Mouse (Mus musculus) MEL (cell line): Measurements from ENCODE around the gene Dusp8. TPM values are rescaled to one million over a fixed set of nuclear protein-coding genes. Genes with fewer than 3 reads are reported as not detected.

Experiments used
- DNase-seq: peaks from one replicate; pipeline ENCODE4 v3.0.0; 2011; ENCODE audit warnings: low read depth, low spot score
- H3K27ac ChIP-seq: 2 replicates; pipeline ENCODE4 v1.5.1; 2012; ENCODE audit warnings: low read depth, mild to moderate bottlenecking, control low read depth, low read length, moderate library complexity; ENCODE audit not compliant: control insufficient read depth
- H3K27me3 ChIP-seq, 2 experiments: fragments of 150-350 bp in 1 of 2; sonication (generic) in 1 of 2; 2 replicates each; pipeline ENCODE4 v1.6.1; 2012; ENCODE audit warnings: low read length in 2 of 2, mild to moderate bottlenecking in 2 of 2, improper control_type of control experiment in 1 of 2, moderate library complexity in 1 of 2; ENCODE audit not compliant: insufficient read depth in 2 of 2, control insufficient read depth in 1 of 2
- H3K36me3 ChIP-seq, 2 experiments: 2 replicates each; pipeline ENCODE4 v1.6.1; 2012 to 2014; ENCODE audit warnings: low read length in 2 of 2, improper control_type of control experiment in 1 of 2, inconsistent platforms in 1 of 2, mild to moderate bottlenecking in 1 of 2; ENCODE audit not compliant: insufficient read depth in 2 of 2, control insufficient read depth in 1 of 2
- H3K4me1 ChIP-seq, 2 experiments: fragments of 150-350 bp in 1 of 2; sonication (generic) in 1 of 2; 2 replicates each; pipeline ENCODE4 v1.6.1; 2012; ENCODE audit warnings: low read length in 2 of 2, improper control_type of control experiment in 1 of 2, mild to moderate bottlenecking in 1 of 2; ENCODE audit not compliant: insufficient read depth in 2 of 2, control insufficient read depth in 1 of 2
- H3K4me3 ChIP-seq, 2 experiments: fragments of 150-350 bp in 1 of 2; sonication (generic) in 1 of 2; 2 replicates each; pipeline ENCODE4 v1.5.1; 2012; ENCODE audit warnings: low read depth in 2 of 2, low read length in 2 of 2, mild to moderate bottlenecking in 2 of 2, moderate library complexity in 2 of 2, control low read depth in 1 of 2, improper control_type of control experiment in 1 of 2; ENCODE audit not compliant: control insufficient read depth in 1 of 2, insufficient read depth in 1 of 2
- H3K79me2 ChIP-seq: 2 replicates; pipeline ENCODE4 v1.6.1; 2012; ENCODE audit warnings: mild to moderate bottlenecking, low read length, moderate library complexity; ENCODE audit not compliant: control insufficient read depth, poor library complexity, insufficient read depth
- H3K9ac ChIP-seq: 2 replicates; pipeline ENCODE4 v1.6.1; 2012; ENCODE audit warnings: low read depth, mild to moderate bottlenecking, control low read depth, low read length, moderate library complexity; ENCODE audit not compliant: control insufficient read depth, poor library complexity, severe bottlenecking
- H3K9me3 ChIP-seq: fragments of 150-350 bp; sonication (generic); replicated peaks from 2 replicates; pipeline ENCODE4 v1.6.1; 2012; ENCODE audit warnings: mild to moderate bottlenecking, low read length, improper control_type of control experiment, moderate library complexity; ENCODE audit not compliant: insufficient read depth
- BHLHE40 ChIP-seq: IDR thresholded peaks from 2 replicates; pipeline ENCODE4 v1.6.1; 2012; ENCODE audit warnings: low read depth, mild to moderate bottlenecking, inconsistent platforms, low read length, improper control_type of control experiment, borderline replicate concordance
- CHD1 ChIP-seq: IDR thresholded peaks from 2 replicates; pipeline ENCODE4 v1.6.1; 2012; ENCODE audit warnings: low read depth, mild to moderate bottlenecking, inconsistent platforms, low read length, improper control_type of control experiment
- CHD2 ChIP-seq: IDR thresholded peaks from 2 replicates; pipeline ENCODE4 v1.6.1; 2011; ENCODE audit warnings: low read length, improper control_type of control experiment
- CTCF ChIP-seq, 3 experiments: IDR thresholded peaks in 2 of 3; conservative IDR thresholded peaks in 1 of 3; 2 replicates each; pipeline ENCODE4 v1.5.1; 2011 to 2012; ENCODE audit warnings: low read length in 3 of 3, low read depth in 2 of 3, mild to moderate bottlenecking in 2 of 3, improper control_type of control experiment in 1 of 3, inconsistent platforms in 1 of 3, mixed read lengths in 1 of 3, moderate library complexity in 1 of 3; ENCODE audit not compliant: control insufficient read depth in 1 of 3, insufficient read depth in 1 of 3, poor library complexity in 1 of 3, severe bottlenecking in 1 of 3
- ELF1 ChIP-seq: IDR thresholded peaks from 2 replicates; pipeline ENCODE4 v1.6.1; 2014; ENCODE audit warnings: low read depth, mild to moderate bottlenecking, inconsistent platforms, low read length, improper control_type of control experiment, moderate library complexity
- EP300 ChIP-seq, 2 experiments: IDR thresholded peaks; 2 replicates each; pipeline ENCODE4 v1.6.1; 2011; ENCODE audit warnings: improper control_type of control experiment in 2 of 2, low read length in 2 of 2, low read depth in 1 of 2, mild to moderate bottlenecking in 1 of 2
- ETS1 ChIP-seq: IDR thresholded peaks from 2 replicates; pipeline ENCODE4 v1.6.1; 2012; ENCODE audit warnings: low read depth, mild to moderate bottlenecking, inconsistent platforms, low read length, improper control_type of control experiment, moderate library complexity
- GABPA ChIP-seq: IDR thresholded peaks from 2 replicates; pipeline ENCODE4 v1.6.1; 2012; ENCODE audit warnings: low read depth, mild to moderate bottlenecking, inconsistent platforms, low read length, improper control_type of control experiment, moderate library complexity
- JUND ChIP-seq: IDR thresholded peaks from 2 replicates; pipeline ENCODE4 v1.6.1; 2011; ENCODE audit warnings: low read depth, mild to moderate bottlenecking, improper control_type of control experiment, low read length
- KAT2A ChIP-seq: conservative IDR thresholded peaks from 2 replicates; pipeline ENCODE4 v1.6.1; 2012; ENCODE audit warnings: low read depth, low read length, improper control_type of control experiment, inconsistent platforms
- MAX ChIP-seq: IDR thresholded peaks from 2 replicates; pipeline ENCODE4 v1.6.1; 2011; ENCODE audit warnings: low read length, improper control_type of control experiment
- MAZ ChIP-seq: IDR thresholded peaks from 2 replicates; pipeline ENCODE4 v1.6.1; 2012; ENCODE audit warnings: low read depth, mild to moderate bottlenecking, inconsistent platforms, low read length, improper control_type of control experiment
- MYC ChIP-seq: IDR thresholded peaks from 2 replicates; pipeline ENCODE4 v1.6.1; 2011; ENCODE audit warnings: low read depth, mild to moderate bottlenecking, low read length, improper control_type of control experiment, moderate library complexity
- NELFE ChIP-seq: IDR thresholded peaks from 2 replicates; pipeline ENCODE4 v1.6.1; 2011; ENCODE audit warnings: low read depth, low read length, improper control_type of control experiment
- NRF1 ChIP-seq: IDR thresholded peaks from 2 replicates; pipeline ENCODE4 v1.6.1; 2014; ENCODE audit warnings: low read depth, mild to moderate bottlenecking, inconsistent platforms, low read length, improper control_type of control experiment, moderate library complexity; ENCODE audit not compliant: poor library complexity, insufficient read depth, severe bottlenecking
- POLR2A ChIP-seq, 2 experiments: IDR thresholded peaks; 2 replicates each; pipeline ENCODE4 v1.6.1; 2011 to 2012; ENCODE audit warnings: low read length in 2 of 2, mild to moderate bottlenecking in 2 of 2, control low read depth in 1 of 2, improper control_type of control experiment in 1 of 2, low read depth in 1 of 2, moderate library complexity in 1 of 2; ENCODE audit not compliant: control insufficient read depth in 1 of 2, insufficient read depth in 1 of 2, poor library complexity in 1 of 2
- POLR2AphosphoS2 ChIP-seq: IDR thresholded peaks from 2 replicates; pipeline ENCODE4 v1.6.1; 2011; ENCODE audit warnings: low read length, improper control_type of control experiment
- POLR2AphosphoS5 ChIP-seq: IDR thresholded peaks from 2 replicates; pipeline ENCODE4 v1.6.1; 2012; ENCODE audit warnings: low read depth, borderline replicate concordance, mild to moderate bottlenecking, inconsistent platforms, low read length, moderate library complexity, mixed read lengths
- RAD21 ChIP-seq: IDR thresholded peaks from 2 replicates; pipeline ENCODE4 v1.6.1; 2011; ENCODE audit warnings: mild to moderate bottlenecking, low read depth, low read length, improper control_type of control experiment
- RCOR1 ChIP-seq: IDR thresholded peaks from 2 replicates; pipeline ENCODE4 v1.6.1; 2012; ENCODE audit warnings: low read depth, mild to moderate bottlenecking, inconsistent platforms, low read length, improper control_type of control experiment
- SIN3A ChIP-seq: IDR thresholded peaks from 2 replicates; pipeline ENCODE4 v1.6.1; 2012; ENCODE audit warnings: low read length, improper control_type of control experiment, inconsistent platforms
- SMC3 ChIP-seq: IDR thresholded peaks from 2 replicates; pipeline ENCODE4 v1.6.1; 2011; ENCODE audit warnings: low read depth, low read length, improper control_type of control experiment
- TBP ChIP-seq: IDR thresholded peaks from 2 replicates; pipeline ENCODE4 v1.8.0; 2011; ENCODE audit warnings: low read depth, low read length, improper control_type of control experiment
- UBTF ChIP-seq: IDR thresholded peaks from 2 replicates; pipeline ENCODE4 v1.6.1; 2012; ENCODE audit warnings: low read depth, mild to moderate bottlenecking, inconsistent platforms, low read length, improper control_type of control experiment, moderate library complexity, borderline replicate concordance; ENCODE audit not compliant: insufficient read depth
- USF1 ChIP-seq: IDR thresholded peaks from 2 replicates; pipeline ENCODE4 v1.6.1; 2014; ENCODE audit warnings: low read depth, mild to moderate bottlenecking, inconsistent platforms, low read length, improper control_type of control experiment, moderate library complexity
- USF2 ChIP-seq, 2 experiments: IDR thresholded peaks; 2 replicates each; pipeline ENCODE4 v1.6.1; 2011 to 2012; ENCODE audit warnings: improper control_type of control experiment in 2 of 2, low read length in 2 of 2, borderline replicate concordance in 1 of 2, inconsistent platforms in 1 of 2, low read depth in 1 of 2, mild to moderate bottlenecking in 1 of 2; ENCODE audit not compliant: insufficient read depth in 1 of 2
- ZC3H11A ChIP-seq: IDR thresholded peaks from 2 replicates; pipeline ENCODE4 v1.6.1; 2012; ENCODE audit warnings: low read depth, mild to moderate bottlenecking, inconsistent platforms, low read length, improper control_type of control experiment
- ZKSCAN1 ChIP-seq: IDR thresholded peaks from 2 replicates; pipeline ENCODE4 v1.6.1; 2012; ENCODE audit warnings: low read depth, mild to moderate bottlenecking, inconsistent platforms, low read length, improper control_type of control experiment, moderate library complexity
- ZMIZ1 ChIP-seq: IDR thresholded peaks from 2 replicates; pipeline ENCODE4 v1.6.1; 2012; ENCODE audit warnings: low read depth, mild to moderate bottlenecking, inconsistent platforms, low read length, improper control_type of control experiment, moderate library complexity
- ZNF384 ChIP-seq: IDR thresholded peaks from 2 replicates; pipeline ENCODE4 v1.6.1; 2012; ENCODE audit warnings: low read depth, mild to moderate bottlenecking, inconsistent platforms, low read length, improper control_type of control experiment
- polyA plus RNA-seq, 2 experiments: library from polyadenylated mRNA; stranded (reverse) in 1 of 2; unstranded in 1 of 2; fragments of >175 nt in 1 of 2; fragments of >200 nt in 1 of 2; gene quantifications; 2 replicates each; pipeline versions ENCODE4 v1.2.1 to v1.2.4; 2012; ENCODE audit warnings: low replicate concordance in 2 of 2, low read depth in 1 of 2; ENCODE audit not compliant: insufficient read length in 2 of 2, insufficient read depth in 1 of 2, missing spikeins in 1 of 2
- total RNA-seq: library from RNA; depleted of rRNA; stranded (reverse); fragments of 300-350 nt; gene quantifications from 2 replicates; pipeline ENCODE4 v1.2.3, GENCODE M21; 2012

Dusp8 gene
- total and polyA plus RNA-seq, 3 experiments = 0.23 to 0.31 TPM; not detected in 1

GRCm38 (mm10) chr7:142068429-142068828 lies 27.2 kb downstream of the Dusp8 start:
- Histone ChIP-seq H3K27me3 (peaks cover 15 to 19% of the 10 kb centered on the region in 2 experiments), H3K27ac (no peak overlapping the region), H3K4me1 (peaks cover 0 to 4% of the 10 kb centered on the region in 2 experiments; a peak in 1 of 4 replicates), H3K79me2 (no peaks in the 10 kb centered on the region), H3K4me3 (no peak overlapping the region), H3K9ac (no peak overlapping the region), H3K9me3 (no peaks in the 10 kb centered on the region), H3K36me3 (no peaks in the 10 kb centered on the region)
- TF ChIP-seq POLR2A (IDR thresholded peaks at IDR 0.05; ENCODE audit: control insufficient read depth in 1 of 2, insufficient read depth in 1 of 2, low read depth in 1 of 2, low read length in 2 of 2, poor library complexity in 1 of 2) (no peak), ZKSCAN1 (peak; percentile 82), ELF1 (no peak), KAT2A (no peak), ZMIZ1 (no peak)
- DNase-seq = peak; percentile 49

- peak within 1 kb of the TSS; percentile 84 to 96 for H3K4me3 ChIP-seq
- peaks cover 5 to 10% of the 10 kb centered on the region in 2 experiments for H3K27me3 ChIP-seq
- peaks cover 4 to 16% of the 10 kb centered on the region in 2 experiments; a peak in 3 of 4 replicates for H3K4me1 ChIP-seq
- H3K79me2 ChIP-seq = peaks cover 39% of the 10 kb centered on the region
- H3K36me3 ChIP-seq = peaks cover 0 to 13% of the 10 kb centered on the region in 2 experiments; a peak in 3 of 4 replicates
- H3K9me3 ChIP-seq = no peaks in the 10 kb centered on the region
- no peak within 1 kb of the TSS for H3K27ac ChIP-seq
- peak; percentile 87 for DNase-seq
- H3K9ac ChIP-seq = peak within 1 kb of the TSS; percentile 82
- TF ChIP-seq UBTF (no peak), CHD2 (no peak), RCOR1 (no peak), ETS1 (no peak), EP300 (IDR thresholded peaks at IDR 0.05; ENCODE audit: low read depth in 1 of 2, low read length in 2 of 2) (no peak), TBP (0 out of 2 replicates have a peak, but pooled peaks have one; percentile 26), ZKSCAN1 (no peak), MAX (no peak), ZC3H11A (no peak), ZNF384 (no peak), RAD21 (no peak), JUND (no peak), BHLHE40 (no peak), POLR2A (IDR thresholded peaks at IDR 0.05; ENCODE audit: control insufficient read depth in 1 of 2, insufficient read depth in 1 of 2, low read depth in 1 of 2, low read length in 2 of 2, poor library complexity in 1 of 2) (peak; percentile 90 to 91), CHD1 (no peak), ZMIZ1 (peak; percentile 34; the same call in 1 of the 2 replicates), KAT2A (peak; percentile 63; the same call in 1 of the 2 replicates), SMC3 (no peak), MAZ (no peak), NELFE (peak; percentile 82), USF1 (no peak), NRF1 (no peak), CTCF (IDR thresholded peaks at IDR 0.05 in 2 of 3, conservative IDR thresholded peaks at IDR 0.05 in 1 of 3; ENCODE audit: control insufficient read depth in 1 of 3, insufficient read depth in 1 of 3, low read depth in 2 of 3, low read length in 3 of 3, poor library complexity in 1 of 3, severe bottlenecking in 1 of 3) (no peak), SIN3A (peak; percentile 82), POLR2AphosphoS5 (no peak), MYC (no peak), GABPA (no peak), USF2 (IDR thresholded peaks at IDR 0.05; ENCODE audit: borderline replicate concordance in 1 of 2, insufficient read depth in 1 of 2, low read depth in 1 of 2, low read length in 2 of 2) (no peak), POLR2AphosphoS2 (peak; percentile 61; the same call in 1 of the 2 replicates)
These were observed 34.6 kb downstream of the Dusp8 start, which contains the start of gene Mob2 for GRCm38 (mm10) chr7:142060931-142061565. Gene Mob2 (minus strand): TSS chr7:142061065.
